Mouse (Mus musculus) retina, adult 2 months (tissue): Measurements from ENCODE around the gene Syt17.
"Not testable (repeated sequence)": the region's sequence is repeated elsewhere in the genome, so short reads cannot be mapped to it uniquely, and the experiment has no call there.

ENCODE experiments used
- DNase-seq: peaks from one replicate; pipeline ENCODE4 v3.0.0-alpha.2; 2012; ENCODE audit warnings: low read depth, low spot score

Gene Syt17

DNA sequence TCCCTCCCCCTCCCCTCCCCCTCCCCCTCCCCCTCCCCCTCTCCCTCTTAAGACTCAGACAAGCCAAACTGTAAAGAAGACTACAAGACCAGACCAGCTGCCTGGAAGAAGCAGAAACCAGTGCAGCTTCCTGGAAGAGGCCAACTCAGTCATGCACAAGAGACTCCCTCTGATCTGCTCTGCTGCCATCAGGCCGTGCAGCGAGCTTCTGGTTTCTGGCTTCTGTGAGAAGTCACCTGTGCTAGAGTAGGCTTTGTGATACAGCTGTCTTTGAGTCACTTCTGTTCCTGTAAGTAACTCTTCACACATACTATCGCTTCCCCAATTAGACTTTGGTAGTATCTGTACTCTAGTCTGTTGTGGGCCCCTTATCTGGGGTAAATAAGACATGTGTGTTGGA is 68.0 kb downstream of the Syt17 start:
- DNase-seq = no peak

DNA sequence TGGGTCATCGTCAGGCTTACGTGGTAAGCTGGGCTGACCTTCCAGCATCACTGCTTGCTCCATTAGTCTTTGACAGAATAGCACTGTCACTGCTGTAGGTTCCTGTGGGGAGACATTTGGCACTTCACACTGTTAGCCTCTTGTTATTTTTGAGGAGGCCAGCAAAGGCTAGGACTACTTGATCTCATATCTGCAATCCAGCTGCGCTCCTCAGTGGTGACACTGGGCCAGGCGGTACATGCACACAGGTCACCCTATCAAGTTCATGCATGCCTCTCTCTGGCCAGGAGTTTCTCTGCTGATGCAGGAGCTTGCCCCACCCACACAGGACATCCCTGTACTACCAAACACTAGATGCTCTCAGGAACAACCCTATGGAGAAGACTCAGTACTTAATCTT is 71.4 kb downstream of the Syt17 start:
- no peak for DNase-seq

DNA sequence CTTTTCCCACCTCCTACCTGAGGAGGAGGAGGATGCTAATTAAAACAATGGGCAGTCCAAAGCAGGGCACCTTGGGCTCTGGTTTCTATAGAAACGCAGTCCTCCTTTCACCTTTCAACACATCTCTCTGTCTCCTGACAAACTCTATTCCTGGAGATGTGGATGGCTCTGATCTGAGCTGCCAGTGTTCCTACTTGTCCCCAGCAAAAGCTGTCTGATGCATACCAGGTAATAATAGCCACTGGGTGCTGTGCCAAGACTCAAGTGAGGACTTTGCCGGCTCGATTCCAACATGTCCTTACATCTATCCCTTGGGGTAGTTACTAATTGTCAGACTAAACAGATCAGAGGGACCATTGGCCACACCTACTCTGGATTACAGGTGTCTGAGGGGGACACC is 72.7 kb downstream of the Syt17 start:
- DNase-seq = no peak

DNA sequence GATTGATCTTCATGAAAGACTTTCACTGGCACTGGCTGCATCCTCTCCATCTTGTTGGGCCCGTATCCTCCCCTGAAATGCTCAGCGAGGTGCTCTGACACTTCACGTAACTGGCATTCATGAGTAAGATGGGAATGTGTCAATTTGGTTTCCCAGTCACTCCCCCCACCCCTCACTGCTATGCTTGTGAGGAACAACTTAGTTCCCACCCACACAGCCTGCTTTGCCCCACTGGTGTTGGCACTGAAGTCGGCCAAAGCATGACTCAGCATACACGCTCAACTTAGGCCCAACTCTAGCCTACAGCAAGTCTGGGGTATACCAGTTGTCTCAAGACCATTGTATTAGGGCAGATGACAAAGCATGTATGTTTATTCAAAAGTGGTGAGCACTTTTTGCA is 76.7 kb downstream of the Syt17 start:
- DNase-seq = no peak

DNA sequence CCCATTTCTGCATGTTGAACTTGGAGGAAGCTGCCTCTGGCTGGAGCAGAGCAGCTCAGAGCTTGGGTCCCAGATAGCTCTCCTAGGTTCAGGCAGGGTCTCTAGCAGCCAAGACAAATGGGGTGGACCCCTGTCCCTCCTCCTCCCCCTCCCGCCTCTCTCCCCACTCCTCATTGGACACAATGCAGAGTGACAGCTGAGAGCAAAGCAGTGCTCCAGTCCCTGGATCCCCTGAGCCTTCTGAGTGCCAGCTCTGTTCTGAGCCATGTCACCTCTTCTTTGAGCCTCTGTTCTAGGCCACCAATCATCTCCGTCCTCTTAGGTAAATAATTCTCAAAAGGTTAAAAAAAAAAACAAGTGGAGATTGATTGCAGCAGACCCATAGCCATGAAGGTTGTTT is 78.3 kb downstream of the Syt17 start:
- DNase-seq = no peak

DNA sequence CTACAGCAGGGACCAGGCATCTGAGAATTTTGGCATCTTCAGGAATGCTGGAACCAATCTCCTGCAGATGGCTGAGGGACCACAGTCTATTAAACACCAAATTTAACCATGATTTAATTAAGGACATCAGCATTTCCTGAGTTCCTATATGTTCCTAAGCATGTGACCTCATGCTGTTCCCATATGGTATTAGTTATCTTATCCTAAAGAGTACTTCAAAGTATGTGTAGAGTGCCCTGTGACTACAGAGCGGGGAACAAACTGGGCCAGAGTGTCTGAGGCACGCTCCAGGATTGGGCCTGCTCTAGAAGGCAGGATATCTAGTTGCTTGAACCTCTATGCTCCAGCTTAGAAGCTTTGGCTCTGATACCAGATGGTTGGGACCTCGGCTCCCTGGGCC is 82.1 kb downstream of the Syt17 start:
- no peak for DNase-seq

DNA sequence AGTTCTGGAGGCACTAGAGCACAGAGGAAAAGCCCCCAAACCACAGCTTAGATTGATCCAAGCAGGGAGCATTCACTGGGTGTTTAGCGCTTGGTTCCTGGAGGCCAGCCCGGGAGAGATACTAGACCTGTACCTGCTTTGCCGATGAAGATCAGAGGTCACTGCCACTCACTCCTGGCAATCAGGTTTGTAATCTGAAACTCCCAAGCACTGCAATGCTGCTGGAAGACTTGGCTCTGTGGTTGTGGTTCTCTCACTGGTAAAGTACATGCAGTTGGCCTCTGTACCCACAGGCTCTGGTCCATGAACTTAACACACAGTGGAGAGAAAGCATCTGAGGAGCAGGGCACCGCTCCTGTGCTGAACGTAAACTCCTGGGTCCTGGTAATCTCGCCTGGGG is 82.8 kb downstream of the Syt17 start:
- DNase-seq = no peak

DNA sequence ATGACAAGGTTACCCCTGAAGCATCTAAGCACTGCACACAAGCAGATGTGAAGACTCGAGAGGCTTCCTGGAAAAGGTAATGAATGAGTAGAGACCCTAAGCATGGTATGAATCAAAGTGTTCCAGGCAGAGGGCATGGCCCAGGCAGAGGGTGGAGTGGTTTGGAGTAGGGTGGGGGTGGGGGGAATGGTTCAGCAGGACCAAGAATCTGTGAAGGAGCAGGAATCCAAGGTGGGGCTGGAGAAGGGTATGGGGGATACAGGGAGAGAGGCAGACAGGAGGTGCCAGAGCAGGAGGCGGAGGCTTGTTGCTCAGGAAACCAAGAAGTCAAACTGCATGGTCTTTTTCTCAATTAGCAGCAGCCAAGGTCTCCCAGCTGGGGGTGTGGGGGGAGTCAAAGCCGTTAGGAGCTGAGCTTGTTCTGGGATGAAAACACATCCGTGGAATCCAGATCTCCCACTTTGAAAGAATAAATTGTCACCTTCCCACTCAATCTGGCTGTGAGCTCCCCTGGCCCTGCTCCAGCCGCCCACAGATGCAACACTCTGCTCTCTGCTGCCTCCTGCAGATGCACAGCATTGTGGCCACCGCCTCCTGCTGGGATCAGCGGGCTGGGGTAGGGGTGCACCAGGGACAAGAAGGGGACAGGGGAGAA is 83.5 kb downstream of the Syt17 start:
- DNase-seq = no peak

DNA sequence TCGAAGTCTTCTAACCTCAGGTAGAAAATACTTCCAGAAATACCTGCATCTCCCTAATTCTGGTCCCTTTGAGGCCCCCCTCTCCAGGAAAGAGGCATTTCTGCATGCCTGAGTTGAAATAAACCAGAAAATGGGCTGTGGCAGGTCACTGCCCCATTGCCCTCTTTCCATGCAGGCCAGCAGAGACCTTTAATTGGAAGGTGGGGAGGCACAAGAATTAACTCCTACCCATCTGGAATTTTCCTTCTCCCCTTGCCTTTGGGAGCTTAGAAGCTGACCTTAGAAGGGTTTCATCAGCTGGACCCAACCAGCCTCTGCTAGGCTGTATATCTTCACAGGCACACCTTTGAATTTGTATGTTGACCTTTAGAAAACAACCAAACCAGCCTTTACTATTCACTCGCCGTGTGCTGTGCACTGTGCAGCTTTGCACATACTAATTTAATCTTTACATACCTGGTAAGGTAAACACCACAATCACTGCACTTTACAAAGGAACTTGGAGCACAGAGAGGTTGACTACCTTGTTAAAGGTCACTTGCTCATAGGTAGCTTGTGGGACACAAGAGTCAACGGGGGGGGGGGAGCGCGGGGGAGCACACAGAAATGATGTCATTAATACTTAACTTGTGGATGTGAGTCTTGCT is 84.3 kb downstream of the Syt17 start:
- DNase-seq = no peak

DNA sequence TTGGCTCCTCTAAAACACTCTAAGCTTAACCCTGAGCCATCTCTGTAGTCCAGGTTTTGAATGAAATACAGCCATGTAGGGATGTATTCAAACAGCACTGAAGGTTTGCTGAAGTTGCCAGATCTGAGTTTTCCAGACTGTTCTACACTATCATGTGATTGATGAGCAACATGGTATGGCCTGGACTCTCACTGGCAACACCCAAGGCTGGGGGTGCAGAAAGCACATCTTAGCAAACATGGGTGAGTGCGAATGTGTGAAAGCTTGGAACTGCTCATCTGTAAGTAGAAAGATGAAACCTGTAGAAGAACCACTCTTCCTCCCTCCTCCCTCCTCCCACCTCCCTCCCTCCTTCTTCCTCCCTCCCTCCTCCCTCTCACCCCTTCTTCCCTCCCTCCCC is 85.1 kb downstream of the Syt17 start:
- no peak for DNase-seq

DNA sequence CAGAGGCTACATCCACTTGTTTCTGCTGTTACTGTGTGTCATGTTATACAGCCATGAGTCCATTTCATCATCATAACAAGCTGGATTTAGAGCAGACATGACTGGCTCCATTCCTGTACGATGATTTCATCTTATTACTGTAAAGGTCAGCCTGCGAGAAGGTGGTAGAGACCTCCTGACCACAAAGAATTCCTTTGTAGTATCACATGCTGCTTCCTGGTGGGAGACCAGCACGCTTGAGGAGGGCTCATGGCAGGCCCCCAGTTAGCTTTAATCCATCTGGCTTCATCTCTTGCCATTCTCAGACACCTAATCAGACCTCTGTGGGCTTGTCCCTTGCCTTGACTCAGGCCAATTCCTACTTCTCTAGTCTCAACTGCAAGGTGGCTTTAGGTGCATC is 85.8 kb downstream of the Syt17 start:
- no peak for DNase-seq

DNA sequence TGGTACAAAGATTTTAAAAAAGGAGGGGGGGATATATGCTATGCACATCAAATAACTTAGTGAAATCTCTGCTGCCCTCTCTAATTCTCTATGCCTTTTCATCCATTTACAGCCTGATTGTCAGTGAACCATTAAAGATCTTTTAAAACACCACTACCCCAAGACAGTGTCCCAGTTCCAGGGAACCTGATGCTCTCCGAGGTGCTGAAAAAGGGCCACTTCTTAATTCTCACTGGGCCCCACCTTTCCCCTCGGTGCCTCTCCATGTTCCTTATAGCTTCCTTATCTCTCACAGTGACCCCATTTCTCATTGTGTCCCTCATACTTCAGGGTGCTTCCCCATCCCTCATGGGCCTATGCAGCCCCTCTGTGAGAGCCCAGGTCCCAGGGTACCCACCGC is 89.0 kb downstream of the Syt17 start:
- DNase-seq = no peak

DNA sequence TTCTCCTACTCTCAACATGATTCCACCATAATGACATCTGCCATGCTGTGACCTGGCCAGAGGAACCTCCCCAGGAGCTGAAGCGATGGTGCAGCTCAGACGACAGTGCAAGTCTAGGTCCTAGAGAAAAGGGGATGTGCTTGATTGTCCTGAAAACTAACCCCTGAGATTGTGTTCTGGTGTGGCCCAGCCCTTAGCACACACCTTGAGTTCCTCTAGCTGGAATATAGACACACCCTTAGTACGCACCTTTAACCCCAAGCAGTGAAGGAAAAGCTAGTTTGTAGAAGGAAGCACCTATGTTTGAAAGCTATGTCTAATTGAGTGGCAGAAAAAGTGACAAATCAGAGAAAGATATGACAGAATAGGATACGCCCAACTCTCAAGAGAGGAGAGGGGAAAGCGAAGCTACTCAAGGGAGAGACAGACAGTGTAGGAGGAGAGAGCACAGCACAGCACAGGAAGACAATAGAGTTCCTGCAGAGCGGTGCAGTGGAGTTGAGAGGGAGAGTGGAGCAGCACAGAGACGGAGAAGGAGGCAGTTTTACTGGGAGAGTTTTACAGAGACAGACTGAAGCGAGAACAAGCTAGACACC is 91.5 kb downstream of the Syt17 start:
- not testable (repeated sequence) for DNase-seq

DNA sequence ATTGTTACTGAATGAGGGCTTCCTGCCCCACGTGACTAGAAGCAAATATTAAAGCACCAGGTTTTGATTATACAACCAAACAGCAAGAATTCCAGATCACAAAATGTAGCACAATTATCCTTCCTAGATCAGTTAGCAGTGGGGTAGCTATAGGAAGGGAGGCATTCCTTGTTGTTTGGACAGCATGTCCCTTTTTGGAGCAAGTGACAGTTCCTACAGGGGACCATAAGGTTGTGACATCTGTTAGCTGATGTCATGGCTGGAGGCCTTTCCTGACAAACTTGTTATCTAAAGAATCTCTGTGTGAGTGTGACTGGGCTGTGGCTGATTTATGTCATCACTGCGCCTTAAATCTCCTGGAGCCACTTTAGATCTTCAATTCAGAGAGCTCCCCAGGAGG is 97.2 kb downstream of the Syt17 start:
- DNase-seq = no peak

DNA sequence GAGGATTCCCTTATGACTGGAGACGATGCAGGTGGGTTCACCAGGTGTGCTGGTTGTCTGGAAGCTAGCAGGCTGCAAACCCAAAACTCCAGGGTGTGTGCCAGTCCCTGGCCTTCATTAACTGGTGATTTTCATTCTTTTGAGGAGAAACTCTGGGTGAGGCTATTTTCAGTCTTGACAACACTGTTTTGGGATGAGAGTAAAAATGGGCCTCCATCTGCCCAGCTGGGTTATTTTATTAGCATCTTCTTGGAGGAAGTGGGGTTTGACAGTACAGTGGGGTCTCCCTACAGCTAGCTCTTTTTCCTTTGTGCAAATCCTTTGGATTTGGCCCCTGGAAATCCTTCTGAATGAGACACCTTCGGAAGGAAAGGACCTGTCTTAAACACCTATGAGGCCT is 101.1 kb downstream of the Syt17 start:
- no peak for DNase-seq

DNA sequence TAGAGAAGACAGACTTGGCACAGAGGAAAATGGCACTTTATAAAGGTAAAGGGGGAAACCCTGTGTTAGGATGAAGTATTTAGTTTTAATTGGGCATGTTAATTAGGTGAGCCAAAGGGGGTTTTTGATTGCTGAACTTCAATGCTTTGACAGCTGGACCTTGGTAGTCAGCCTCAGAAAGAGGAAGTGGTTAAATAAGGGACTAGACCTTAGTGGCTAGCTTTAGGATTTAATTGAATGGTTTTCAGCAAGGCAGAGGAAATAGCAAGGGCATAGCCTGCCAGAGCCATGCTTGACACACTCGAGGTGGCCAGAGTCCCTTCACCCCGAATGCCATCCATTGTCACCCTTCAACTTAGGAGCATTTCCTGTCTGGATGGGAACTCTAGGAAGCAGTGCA is 101.6 kb downstream of the Syt17 start:
- DNase-seq = no peak

DNA sequence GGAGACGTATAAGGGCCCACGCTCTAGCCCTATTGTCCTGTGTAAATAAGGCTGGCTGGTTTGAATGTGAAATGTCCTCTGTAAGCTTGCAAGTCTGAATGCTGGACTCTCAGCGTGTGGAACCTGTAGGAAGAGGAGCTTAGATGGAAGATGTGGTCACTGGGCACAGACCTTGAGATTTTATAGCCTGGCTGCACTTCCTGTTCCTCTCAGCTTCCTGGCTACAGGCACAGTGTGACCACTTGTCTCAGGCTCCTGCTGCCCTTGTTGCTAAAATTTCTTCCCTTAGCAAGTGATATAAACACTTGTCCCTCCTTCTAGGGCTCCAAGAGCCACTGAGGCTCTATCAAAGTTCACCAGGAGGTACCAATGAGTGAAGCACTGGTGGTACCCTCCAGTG is 102.6 kb downstream of the Syt17 start:
- DNase-seq = no peak

DNA sequence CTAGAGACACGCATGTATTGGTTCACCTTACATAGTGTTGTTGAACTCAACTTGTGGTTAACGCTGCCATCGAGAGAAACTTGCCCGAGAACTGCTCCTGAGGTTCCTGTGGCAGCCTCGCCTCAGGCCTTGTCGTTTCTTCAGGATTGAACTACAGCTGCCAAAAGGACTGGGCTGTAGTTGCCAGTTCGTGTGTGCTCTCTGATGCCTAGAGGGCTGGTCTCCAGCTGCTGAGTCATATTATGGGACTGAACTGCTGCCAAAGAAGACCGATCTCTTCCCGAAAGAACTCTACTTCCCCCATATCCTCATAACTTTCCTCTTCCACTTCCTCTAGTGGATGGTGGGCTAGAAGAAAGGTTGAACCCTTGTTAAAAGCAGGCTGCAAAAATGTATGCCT is 103.3 kb downstream of the Syt17 start:
- no peak for DNase-seq
